Mouse (Mus musculus): ENCODE results near the gene Smc1a. TPM values are rescaled to one million over a fixed set of nuclear protein-coding genes. Genes with fewer than 3 reads are reported as not detected.

The Smc1a gene
- polyA plus RNA-seq (2012) = 11.4 and 23.5 TPM in 2 replicates

DNA sequence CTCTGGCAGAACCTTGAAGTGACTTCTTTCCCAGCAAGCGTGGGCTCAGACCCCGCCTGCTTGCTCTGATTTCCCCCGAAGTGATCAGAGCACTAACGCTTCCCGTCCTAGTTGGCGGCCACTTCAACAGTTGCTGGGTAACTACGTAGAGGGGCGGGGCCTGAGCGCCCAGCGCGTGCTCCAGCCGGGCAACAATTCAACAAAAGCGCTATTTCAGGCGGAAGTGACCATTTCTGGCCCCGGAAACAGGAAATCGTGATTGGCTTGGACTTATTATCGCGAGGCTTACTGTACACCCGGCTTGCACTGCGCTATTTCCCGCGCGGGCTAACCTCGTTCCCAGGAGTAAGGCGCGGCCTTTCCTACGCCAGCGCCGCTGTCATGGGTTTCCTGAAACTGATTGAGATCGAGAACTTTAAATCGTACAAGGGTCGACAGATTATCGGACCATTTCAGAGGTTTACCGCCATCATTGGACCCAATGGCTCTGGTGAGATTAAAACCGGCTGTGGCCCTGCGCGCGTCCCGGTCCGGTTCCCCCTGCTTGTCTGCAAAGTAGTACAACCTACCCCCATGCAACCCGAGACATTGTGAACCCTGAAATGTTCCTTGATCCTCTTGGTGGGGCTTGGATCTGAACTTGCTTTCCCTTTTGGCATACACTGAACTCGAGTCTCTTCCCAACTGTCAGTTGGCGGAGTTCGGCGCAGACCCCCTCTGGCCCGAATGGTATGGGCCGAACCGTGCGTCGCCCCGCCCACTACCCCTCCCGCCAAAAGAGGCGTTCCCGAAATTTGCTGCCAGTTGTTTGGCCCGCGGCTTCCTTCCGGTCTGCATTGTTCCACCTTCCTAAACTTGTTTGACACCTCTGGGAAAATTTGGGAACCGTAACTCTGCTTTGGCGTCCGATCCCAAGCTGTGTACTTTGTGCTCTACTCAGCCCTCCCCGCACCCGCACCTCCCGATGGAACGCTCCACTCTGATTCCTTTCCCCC lies at the start of gene Smc1a, which contains the start of gene Ribc1:
Gene Smc1a (plus strand): TSS at position 278 of the 995 bp plus-strand sequence.
Gene Ribc1 (minus strand): TSS at position 145 of the 995 bp plus-strand sequence.

DNA sequence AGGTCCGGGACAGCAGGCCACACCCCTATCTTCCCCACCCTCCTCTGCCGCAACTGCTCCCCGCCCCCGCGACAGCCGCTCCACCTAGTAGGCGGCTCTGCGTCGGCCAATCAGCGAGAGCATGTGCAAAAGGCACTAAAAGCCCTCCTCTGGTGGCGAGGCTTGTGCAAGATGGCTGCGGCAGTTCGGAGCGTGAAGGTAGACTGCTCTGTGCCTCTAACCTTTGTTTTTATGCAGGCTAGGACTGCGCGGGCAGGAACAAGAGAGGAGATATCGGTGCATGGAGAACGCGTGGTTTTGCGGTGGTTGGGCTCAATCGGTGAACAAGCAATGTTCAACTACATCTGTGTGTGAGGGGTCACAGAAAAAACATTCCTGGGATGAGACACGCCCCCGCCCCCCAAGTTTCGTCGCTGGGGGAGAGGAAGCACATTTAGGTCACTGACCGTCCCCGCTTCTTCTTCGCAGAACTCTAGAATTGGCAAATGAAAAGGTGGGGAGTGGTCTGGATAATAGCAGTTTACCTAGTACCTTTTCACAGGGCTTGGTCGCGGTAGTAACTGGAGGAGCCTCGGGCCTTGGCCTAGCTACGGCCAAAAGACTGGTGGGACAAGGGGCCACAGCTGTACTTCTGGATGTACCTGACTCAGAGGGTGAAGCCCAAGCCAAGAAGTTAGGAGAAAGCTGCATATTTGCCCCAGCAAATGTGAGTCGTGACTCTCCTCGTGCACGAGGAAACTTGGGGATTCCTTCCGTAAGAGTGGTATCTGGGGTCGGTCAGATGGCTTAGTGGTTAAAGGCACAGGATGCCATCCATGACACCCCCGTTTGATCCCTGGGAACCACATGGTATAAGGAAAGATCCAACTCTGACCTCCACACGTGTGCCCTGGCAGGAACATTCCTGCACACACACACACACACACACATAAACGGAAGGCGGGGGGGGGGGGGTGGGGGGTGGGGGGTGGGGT lies 14.2 kb upstream of the Smc1a start, which contains the start of gene Hsd17b10:
Gene Hsd17b10 (plus strand): TSS at position 109 of the 974 bp plus-strand sequence.

Other genes starting within 250 kb of the Smc1a start
- 23.0 and 34.4 TPM in 2 replicates for gene Huwe1, start 215.6 kb upstream of the Smc1a start, polyA plus RNA-seq (2012)
- 39.4 and 48.6 TPM in 2 replicates for gene Hsd17b10, start 14.6 kb upstream of the Smc1a start, polyA plus RNA-seq (2012)
- 0.82 and 1.1 TPM in 2 replicates for gene Ribc1, start 133 bp upstream of the Smc1a start, polyA plus RNA-seq (2012)
- 19.0 and 21.4 TPM in 2 replicates for gene Iqsec2, start 127.8 kb downstream of the Smc1a start, polyA plus RNA-seq (2012)
- 60.9 and 86.7 TPM in 2 replicates for gene Kdm5c, start 216.6 kb downstream of the Smc1a start, polyA plus RNA-seq (2012)

Data from megakaryocyte-erythroid progenitor cell, adult 5 weeks (primary cell).